Mouse (Mus musculus): Measurements from ENCODE around the gene Auh. TPM values are rescaled to one million over a fixed set of nuclear protein-coding genes. Genes with fewer than 3 reads are reported as not detected.

Gene Auh
- total and polyA plus RNA-seq, 3 experiments: 68.5 to 191 (median 74.1) TPM

DNA sequence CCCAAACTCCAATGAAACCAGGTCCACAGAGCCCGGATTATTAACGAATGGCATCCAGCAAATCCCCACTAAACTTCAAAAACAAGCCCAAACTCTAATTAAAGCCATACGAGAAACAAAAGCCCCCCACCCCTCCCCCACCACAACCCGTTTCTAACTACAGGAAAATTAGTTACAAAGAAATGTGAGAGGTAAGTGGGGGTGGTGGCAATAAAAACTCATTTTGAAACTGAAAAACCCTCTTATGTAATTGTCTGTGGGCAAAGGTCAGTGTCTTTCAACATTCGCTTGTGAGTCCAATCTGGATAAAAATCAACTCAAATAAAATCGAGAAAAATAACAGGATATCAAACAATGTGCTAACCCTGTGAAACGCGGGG, 46.6 kb upstream of the Auh start:
- peak overlapping the region; percentile 58 for H3K4me2 ChIP-seq (ENCODE audit: insufficient read depth, low read depth, poor library complexity, severe bottlenecking)

DNA sequence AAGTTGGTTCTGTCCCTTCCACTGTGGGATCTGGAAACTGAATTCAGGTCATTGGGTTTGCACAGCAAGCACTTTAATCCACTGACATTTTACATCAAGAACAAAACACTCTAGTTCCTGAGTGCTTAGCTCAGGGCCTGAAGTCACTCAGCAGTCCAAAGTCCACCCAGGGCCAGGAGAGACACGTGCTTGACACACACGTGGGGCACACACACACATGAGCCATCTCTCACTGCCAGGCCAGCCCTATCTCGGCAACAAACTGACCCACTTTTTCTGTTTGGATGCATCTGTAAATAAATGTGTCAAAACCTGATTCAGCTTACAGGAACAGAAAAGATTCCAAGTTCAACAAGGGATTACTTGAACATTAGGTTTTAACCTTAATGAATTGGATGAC, 45.2 kb upstream of the Auh start:
- TF ChIP-seq GABPA (IDR thresholded peaks at IDR 0.05; ENCODE audit: insufficient replicate concordance, low read depth, low read length) (no peak), MXI1 (IDR thresholded peaks at IDR 0.05; ENCODE audit: low read depth, low read length) (no peak), CHD2 (IDR thresholded peaks at IDR 0.05; ENCODE audit: low read length) (no peak), EP300 (IDR thresholded peaks at IDR 0.05; ENCODE audit: low read length) (no peak), CTCF (conservative IDR thresholded peaks at IDR 0.05 in 1 of 2, IDR thresholded peaks at IDR 0.05 in 1 of 2; ENCODE audit: low read depth in 2 of 2, low read length in 2 of 2) (no peak), JUND (conservative IDR thresholded peaks at IDR 0.05; ENCODE audit: low read depth, low read length) (no peak), ZMIZ1 (IDR thresholded peaks at IDR 0.05; ENCODE audit: low read depth, low read length) (no peak), NRF1 (IDR thresholded peaks at IDR 0.05; ENCODE audit: low read depth, low read length) (no peak), UBTF (IDR thresholded peaks at IDR 0.05; ENCODE audit: low read depth, low read length) (no peak)

More for the DNA sequence above, 46.6 kb upstream of the Auh start:
- in situ Hi-C loops (cut with MboI; ENCODE audit: low pct_ligation_motif_present, low pct_unique_long_range_greater_than_20kb, low sequenced_read_pairs): loop anchor here (10.0 to 25.0 kb wide), 2 partner anchors 121 to 1139 kb away; partner anchors contain the start of gene Gadd45g
- TF ChIP-seq ZKSCAN1 (IDR thresholded peaks at IDR 0.05; ENCODE audit: borderline replicate concordance, low read depth, low read length): no peak
- peak; percentile 88 for TF ChIP-seq JUN (IDR thresholded peaks at IDR 0.05; ENCODE audit: insufficient read depth, low read depth, low read length)
- peak; percentile 55; the same call in 1 of the 2 replicates for TF ChIP-seq MAFK (IDR thresholded peaks at IDR 0.05; ENCODE audit: insufficient replicate concordance, low read length)
- TF ChIP-seq ETS1 (conservative IDR thresholded peaks at IDR 0.05; ENCODE audit: low read depth, low read length): peak; percentile 87
- no peak for TF ChIP-seq SIN3A (IDR thresholded peaks at IDR 0.05; ENCODE audit: low read length)
- no peak for TF ChIP-seq USF1 (IDR thresholded peaks at IDR 0.05; ENCODE audit: low read depth, low read length)
- 0 out of 2 replicates have a peak, but pooled peaks have one; percentile 35 for TF ChIP-seq RCOR1 (conservative IDR thresholded peaks at IDR 0.05; ENCODE audit: low read depth, low read length)
- TF ChIP-seq CHD2 (IDR thresholded peaks at IDR 0.05; ENCODE audit: low read length): peak; percentile 90
- no peak for TF ChIP-seq CHD1 (IDR thresholded peaks at IDR 0.05; ENCODE audit: low read depth, low read length)
- TF ChIP-seq UBTF (IDR thresholded peaks at IDR 0.05; ENCODE audit: low read depth, low read length): no peak
- peak; percentile 87 for TF ChIP-seq JUND (conservative IDR thresholded peaks at IDR 0.05; ENCODE audit: low read depth, low read length)
- no peak for TF ChIP-seq ELF1 (IDR thresholded peaks at IDR 0.05; ENCODE audit: low read depth, low read length)
- peak; percentile 52 for TF ChIP-seq TCF12 (IDR thresholded peaks at IDR 0.05; ENCODE audit: low read depth, low read length)
- TF ChIP-seq EP300 (IDR thresholded peaks at IDR 0.05; ENCODE audit: low read length): peak; percentile 81
- peak; percentile 97 for TF ChIP-seq IRF4 (IDR thresholded peaks at IDR 0.05; ENCODE audit: low read depth, low read length)
- TF ChIP-seq GABPA (IDR thresholded peaks at IDR 0.05; ENCODE audit: insufficient replicate concordance, low read depth, low read length): no peak
- TF ChIP-seq BHLHE40 (IDR thresholded peaks at IDR 0.05; ENCODE audit: low read depth, low read length): peak; percentile 86
- no peak for TF ChIP-seq RAD21 (IDR thresholded peaks at IDR 0.05; ENCODE audit: low read depth, low read length)
- TF ChIP-seq TBP (conservative IDR thresholded peaks at IDR 0.05; ENCODE audit: low read depth, low read length): no peak
- 0 out of 2 replicates have a peak, but pooled peaks have one; percentile 29 for TF ChIP-seq MAZ (IDR thresholded peaks at IDR 0.05; ENCODE audit: low read depth, low read length)
- TF ChIP-seq PAX5 (IDR thresholded peaks at IDR 0.05; ENCODE audit: low read length): no peak
- DNase-seq (ENCODE audit: extremely low read depth): no peak
- Histone ChIP-seq H3K9me3 (replicated peaks; ENCODE audit: low read length) (no peaks in the 10 kb centered on the region), H3K4me1 (ENCODE audit: control insufficient read depth in 1 of 2, insufficient read depth in 2 of 2) (peaks cover 21 to 68% of the 10 kb centered on the region in 2 experiments), H3K27me3 (replicated peaks) (no peaks in the 10 kb centered on the region), H3K36me3 (replicated peaks in 1 of 2; ENCODE audit: control insufficient read depth in 1 of 2, insufficient read depth in 1 of 2, low read length in 1 of 2) (peaks cover 10 to 47% of the 10 kb centered on the region in 2 experiments), H3K27ac (ENCODE audit: insufficient read depth, low read depth) (peak overlapping the region; percentile 76; the same call in 1 of the 2 replicates), H3K4me3 (replicated peaks in 1 of 3; ENCODE audit: low read depth in 2 of 3, low read length in 2 of 3, poor library complexity in 1 of 3) (peak overlapping the region; percentile 10 to 76 (median 74)), H3K9ac (ENCODE audit: insufficient read depth, low read depth) (peak overlapping the region; percentile 90), H3K79me2 (replicated peaks; ENCODE audit: control insufficient read depth, extremely low read depth, insufficient read depth, poor library complexity, severe bottlenecking) (peaks cover 90% of the 10 kb centered on the region)
- dilution Hi-C loops (cut with MboI; ENCODE audit: extremely low pct_ligation_motif_present, extremely low pct_unique_long_range_greater_than_20kb, low sequenced_read_pairs): no loop called here

More for the DNA sequence above, 45.2 kb upstream of the Auh start:
- H3K4me1 ChIP-seq (ENCODE audit: control insufficient read depth in 1 of 2, insufficient read depth in 2 of 2): peaks cover 29 to 79% of the 10 kb centered on the region in 2 experiments
- no peaks in the 10 kb centered on the region for H3K27me3 ChIP-seq (replicated peaks)
- no peak overlapping the region for H3K4me3 ChIP-seq (replicated peaks in 1 of 3; ENCODE audit: low read depth in 2 of 3, low read length in 2 of 3, poor library complexity in 1 of 3)
- in situ Hi-C loops (cut with MboI; ENCODE audit: low pct_ligation_motif_present, low pct_unique_long_range_greater_than_20kb, low sequenced_read_pairs) (loop anchor here (5.0 to 25.0 kb wide), 3 partner anchors 57 to 1137 kb away; partner anchors contain the start of gene Gadd45g), dilution Hi-C loops (cut with MboI; ENCODE audit: extremely low pct_ligation_motif_present, extremely low pct_unique_long_range_greater_than_20kb, low sequenced_read_pairs) (no loop called here)
- H3K9ac ChIP-seq (ENCODE audit: insufficient read depth, low read depth): no peak overlapping the region
- H3K79me2 ChIP-seq (replicated peaks; ENCODE audit: control insufficient read depth, extremely low read depth, insufficient read depth, poor library complexity, severe bottlenecking): peaks cover 97% of the 10 kb centered on the region
- no peak overlapping the region for H3K27ac ChIP-seq (ENCODE audit: insufficient read depth, low read depth)
- no peaks in the 10 kb centered on the region for H3K9me3 ChIP-seq (replicated peaks; ENCODE audit: low read length)
- peaks cover 10 to 60% of the 10 kb centered on the region in 2 experiments for H3K36me3 ChIP-seq (replicated peaks in 1 of 2; ENCODE audit: control insufficient read depth in 1 of 2, insufficient read depth in 1 of 2, low read length in 1 of 2)
- no peak for DNase-seq (ENCODE audit: extremely low read depth)
- H3K4me2 ChIP-seq (ENCODE audit: insufficient read depth, low read depth, poor library complexity, severe bottlenecking): no peak overlapping the region
